Mouse (Mus musculus) cerebellum, postnatal 10 days (tissue): ENCODE measurements around the gene Man2a1.

ENCODE experiments used
- DNase-seq, 2 experiments: peaks; one replicate each; pipeline ENCODE4 v3.0.0; 2021; ENCODE audit warnings: mixed read lengths in 2 of 2

Man2a1 gene

DNA sequence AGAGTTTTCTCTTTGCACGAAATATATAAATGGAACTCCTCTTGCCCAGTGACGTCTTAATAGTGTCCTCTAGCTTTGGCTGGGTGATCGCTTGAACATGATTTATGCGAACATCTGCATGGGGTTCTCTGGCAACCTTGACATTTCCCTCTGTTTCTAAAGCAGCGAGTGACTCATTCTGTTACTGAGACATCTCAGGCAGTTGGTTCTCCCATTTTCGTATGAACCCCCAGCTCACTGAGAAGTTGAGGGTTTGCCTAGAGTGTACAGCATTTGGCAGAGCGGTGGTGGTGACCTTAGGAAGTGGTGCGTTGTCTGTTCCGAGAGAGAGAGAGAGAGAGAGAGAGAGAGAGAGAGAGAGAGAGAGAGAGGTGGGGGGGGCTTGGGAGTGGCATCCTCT, 2.6 kb downstream of the Man2a1 start:
- DNase-seq, result peak in 1 of 2 experiments; percentile 9

DNA sequence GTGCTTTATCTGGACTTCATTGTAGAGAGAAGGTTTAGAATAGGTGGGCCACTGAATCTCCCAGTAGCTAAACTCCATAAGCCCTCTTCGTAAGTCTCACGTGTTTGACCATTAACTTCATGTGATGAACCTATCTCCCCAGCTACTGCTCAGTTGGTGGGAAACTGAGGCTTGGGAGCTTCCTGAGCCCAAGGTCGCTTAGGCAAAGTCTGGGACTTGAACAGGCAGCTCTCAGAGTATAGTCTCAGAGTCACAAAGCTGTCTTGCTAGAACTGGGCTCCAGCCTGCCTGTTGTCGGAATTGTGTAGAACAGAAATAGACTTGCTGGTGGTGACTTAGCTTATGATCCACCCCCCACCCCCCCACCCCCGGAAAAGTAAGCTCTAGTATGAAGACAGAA, 3.0 kb downstream of the Man2a1 start:
- DNase-seq, result no peak

DNA sequence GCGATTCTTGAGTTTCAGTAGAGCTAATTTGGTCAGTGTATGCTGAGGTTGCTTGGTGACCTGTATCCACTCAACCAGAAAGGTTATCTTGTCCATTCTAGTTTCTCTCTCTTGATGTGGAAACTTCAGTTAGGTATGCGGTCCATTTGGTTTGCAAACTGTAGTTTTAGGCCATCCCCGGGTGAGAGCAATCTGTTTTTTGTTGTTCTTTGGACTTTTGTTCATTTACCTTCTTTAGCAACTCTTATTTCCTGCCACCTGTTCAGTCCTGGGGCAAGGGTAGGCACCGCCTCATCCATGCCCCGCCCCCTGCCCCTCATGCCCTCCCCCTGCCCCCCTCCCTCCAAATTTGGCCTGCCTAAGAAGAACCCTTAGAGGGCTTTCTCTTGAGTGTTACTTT, 3.6 kb downstream of the Man2a1 start:
- no peak for DNase-seq

DNA sequence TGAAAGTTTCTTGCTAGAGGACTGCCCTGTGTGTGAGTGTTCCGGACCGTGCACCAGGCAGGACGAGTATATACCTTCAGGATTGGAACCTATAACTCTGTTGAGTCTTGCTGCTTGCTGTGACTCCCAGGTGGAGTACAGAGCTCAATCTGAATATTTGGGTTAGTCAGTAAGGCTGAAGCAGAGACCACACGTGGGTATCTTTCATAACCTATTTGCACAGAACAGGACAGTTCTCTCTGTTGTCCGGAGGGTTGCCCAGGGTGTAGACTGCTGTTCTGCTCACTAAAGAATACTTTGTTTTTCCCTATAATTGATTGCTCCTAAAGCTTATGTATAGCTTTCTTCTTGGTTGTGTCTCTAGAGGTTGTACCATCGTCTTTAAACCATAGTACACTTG, 7.7 kb downstream of the Man2a1 start:
- no peak for DNase-seq

DNA sequence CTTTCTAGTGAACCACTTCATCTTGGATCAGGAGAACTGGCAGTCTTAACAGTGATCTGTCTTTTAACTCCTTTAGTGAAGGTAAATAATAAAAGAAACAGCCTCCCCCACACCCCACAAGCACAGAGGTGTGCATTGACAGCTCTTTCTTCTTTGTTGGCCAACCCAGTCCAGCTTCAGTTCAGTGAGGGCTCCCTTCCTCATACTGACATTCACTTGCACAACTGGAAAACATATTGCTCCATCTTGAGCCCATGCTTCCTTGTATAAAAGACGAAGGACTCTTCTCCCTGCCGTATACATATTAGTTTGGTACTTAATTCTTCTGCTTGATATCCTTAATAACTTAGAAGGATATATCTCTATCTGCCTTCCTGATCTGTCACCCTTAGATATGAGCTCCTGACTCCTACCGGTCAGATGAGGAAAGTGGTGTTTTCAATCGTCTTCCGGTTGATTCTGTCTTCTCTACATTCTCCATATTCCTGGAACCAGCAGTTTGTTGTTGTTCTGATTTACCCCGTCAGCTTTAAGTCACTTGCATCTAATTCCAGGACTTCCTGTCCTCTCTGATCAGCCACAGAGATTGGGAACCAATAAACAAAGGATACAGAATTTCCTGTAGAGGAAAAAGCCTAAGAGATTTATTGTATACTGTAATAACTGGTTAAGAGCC, 8.5 kb downstream of the Man2a1 start:
- DNase-seq, result no peak

DNA sequence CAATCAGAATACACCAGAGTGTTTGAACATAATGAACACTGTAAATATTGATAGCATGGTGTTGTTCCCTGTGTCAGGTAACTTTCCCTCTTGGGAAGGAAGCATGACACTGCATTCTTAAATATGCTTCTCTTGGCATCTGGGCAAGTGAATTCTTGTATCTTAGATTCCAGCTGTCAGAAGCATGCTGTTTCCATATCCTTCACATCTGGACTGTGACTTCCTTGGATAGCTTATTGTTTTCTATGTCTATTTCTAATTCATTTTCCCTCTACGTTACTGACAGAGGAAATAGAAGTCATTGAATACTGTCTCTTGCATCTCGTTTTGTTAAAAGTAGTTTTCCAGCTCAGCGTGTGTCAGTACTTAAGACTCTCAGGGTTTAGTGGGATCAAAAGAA, 9.2 kb downstream of the Man2a1 start:
- no peak for DNase-seq

DNA sequence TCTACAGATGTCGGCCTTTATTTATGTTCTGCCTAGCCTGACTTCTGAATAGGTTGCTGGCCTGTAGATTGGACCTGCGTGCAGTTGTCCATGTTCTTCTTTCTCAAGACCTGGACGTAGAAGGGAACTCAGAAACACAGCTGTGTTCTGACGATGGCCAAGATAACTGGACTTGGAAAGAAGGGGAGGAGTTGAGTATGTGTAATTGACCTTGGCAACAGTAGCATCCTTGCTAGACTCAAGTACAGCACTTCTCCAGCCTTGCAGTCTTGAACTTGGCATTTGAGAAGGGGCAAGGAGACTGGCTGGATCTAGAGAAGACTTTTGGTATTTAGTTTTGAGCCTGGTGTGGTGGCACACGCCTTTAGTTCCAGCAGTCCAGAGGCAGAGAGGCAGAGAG, 10.9 kb downstream of the Man2a1 start:
- no peak for DNase-seq

DNA sequence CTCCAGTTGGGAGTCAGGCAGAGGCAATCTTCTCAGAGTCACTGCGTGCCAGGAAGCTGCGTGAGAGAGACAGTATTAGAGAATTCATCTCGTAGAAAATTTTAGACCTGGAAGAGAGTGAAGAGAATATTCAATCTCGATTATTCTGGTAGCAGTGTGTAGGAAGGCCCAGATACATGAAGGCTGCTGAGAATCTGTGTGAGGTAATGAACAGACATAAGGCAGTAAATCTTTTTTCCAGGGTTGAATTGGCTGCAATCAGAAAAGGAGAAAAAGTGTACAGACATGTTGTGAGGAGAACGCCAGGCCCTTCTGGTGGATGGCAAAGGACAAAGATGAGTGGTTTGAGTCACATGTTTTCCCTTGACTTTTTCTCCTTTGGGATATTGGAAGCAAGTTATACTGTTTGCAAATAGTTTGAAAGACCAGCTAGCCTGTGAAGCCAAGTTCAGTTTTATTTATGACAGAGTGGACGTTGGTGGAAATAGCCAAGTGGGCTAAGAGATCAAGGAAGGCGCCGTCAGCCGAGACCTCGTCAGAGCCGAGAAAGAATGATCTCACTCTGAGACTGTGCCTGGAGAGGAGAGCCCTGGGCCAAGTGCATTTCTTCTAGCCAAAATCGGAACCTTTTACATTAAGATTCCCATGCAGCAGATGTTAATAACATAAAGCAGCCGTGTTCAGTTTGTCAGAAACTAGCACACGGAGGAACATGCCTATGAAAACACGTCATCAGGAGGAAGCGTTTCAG, 11.8 kb downstream of the Man2a1 start:
- no peak for DNase-seq

DNA sequence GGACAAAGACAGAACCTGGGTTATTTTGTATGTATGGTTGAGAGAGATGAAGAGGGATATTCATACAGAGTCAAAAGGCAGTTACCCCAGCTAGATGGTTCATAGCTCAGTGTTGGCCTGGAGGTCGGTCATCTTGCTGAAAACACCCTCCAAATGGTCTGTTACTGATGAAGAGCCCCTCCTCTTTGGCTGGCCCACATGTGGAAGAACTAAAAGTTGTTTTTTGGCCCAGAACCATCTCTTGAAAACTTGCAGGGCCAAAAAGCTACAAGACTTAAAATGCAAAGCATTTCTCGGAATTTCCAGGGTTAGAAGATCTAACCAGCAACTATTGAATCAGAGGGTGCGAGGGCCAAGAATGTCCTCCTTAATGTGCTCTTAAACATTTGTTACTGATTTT, 12.4 kb downstream of the Man2a1 start:
- no peak for DNase-seq

DNA sequence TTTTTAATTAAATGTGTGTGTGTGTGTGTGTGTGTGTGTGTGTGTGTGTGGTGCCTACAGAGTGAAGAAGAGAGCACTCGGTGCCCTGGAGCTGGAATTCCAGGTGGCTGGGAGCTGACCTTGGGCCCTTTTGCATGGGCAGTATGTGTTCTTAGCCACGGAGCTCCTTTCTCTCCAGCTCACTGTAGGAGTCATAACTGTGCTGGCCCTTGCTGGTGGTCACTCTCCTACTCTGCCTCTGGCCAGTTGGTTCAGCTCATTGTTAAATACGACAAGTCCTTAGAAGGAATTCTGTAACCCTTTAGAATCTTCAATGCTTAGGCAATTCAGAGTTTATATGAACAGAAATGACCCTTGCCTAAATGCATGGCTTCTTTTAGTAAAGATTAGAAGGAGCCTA, 12.8 kb downstream of the Man2a1 start:
- no peak for DNase-seq

DNA sequence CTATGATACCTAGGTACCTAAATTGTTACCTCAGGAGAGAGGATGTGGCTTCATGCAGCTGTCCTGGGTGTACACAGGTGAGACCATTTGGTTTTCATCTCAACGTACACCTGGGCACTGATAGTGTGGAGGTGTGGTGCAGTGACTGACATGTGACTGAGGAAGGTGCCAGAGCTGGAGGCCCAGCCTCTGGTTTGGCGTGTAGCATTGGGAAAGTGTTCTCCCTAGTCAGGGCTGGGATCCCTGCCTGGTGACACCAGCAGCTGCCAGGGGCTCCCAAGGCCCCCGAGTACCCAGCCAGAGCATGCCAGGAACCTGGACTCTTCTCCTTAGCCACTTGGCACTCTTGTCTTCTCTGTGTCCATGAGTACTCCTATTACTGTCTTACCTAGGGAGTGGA, 14.3 kb downstream of the Man2a1 start:
- DNase-seq, result peak in 1 of 2 experiments; percentile 33

DNA sequence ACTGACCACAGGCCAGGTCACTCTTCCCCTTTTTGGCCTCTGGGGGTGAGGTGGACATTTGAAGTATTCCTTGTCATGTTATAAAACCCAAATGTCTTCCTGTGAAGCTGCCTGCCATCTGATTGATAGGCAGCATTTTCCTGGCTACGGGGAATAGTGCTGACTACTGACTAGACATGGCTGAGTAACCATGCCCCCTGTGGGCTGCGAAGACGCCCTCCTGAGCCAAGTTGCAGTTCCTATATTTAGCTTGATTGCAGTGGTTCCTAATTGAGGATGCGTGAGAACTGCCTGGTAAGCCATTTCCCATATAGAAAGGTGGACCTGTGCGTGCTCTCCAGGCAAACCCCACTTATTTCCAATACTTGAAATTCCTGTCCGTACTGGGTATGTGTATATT, 14.9 kb downstream of the Man2a1 start:
- DNase-seq, result no peak

DNA sequence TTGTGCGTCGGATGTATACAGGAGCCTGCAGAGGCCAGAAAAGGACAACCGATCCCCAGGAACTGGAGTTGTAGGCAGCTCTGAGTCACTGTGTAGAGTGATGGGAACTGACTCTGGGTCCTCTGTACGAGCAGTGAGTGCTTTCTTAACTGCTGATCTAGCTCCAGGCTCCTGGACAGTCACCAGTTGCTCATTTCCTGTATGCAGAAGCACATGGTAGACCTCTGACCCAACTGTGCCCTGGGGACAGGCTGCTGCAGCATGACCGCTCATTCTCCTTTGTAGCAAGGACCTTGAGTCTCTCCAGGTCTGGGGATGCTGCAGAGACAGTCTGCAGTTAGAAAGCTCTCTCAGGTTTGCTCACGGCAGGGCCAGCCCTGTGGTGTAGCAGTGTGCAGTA, 15.7 kb downstream of the Man2a1 start:
- DNase-seq, result no peak

DNA sequence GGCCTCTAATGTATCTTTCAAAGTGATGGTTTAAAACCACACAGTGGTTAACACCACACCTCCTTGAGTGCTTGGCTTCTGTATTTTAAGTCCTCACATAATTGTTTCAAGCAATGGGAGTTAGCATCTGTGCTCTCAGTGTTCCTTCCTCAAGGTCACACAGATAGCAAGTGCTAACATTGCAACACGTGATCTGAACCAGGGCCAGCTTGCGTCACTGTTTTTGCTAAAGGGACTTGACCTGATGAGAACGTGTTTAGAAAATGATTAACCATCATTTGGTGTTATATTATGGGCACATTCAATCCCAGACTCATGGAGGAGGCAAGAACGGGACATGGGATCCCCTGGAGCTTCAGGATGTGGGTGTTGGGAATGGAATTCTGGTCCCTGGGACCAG, 17.3 kb downstream of the Man2a1 start:
- no peak for DNase-seq

DNA sequence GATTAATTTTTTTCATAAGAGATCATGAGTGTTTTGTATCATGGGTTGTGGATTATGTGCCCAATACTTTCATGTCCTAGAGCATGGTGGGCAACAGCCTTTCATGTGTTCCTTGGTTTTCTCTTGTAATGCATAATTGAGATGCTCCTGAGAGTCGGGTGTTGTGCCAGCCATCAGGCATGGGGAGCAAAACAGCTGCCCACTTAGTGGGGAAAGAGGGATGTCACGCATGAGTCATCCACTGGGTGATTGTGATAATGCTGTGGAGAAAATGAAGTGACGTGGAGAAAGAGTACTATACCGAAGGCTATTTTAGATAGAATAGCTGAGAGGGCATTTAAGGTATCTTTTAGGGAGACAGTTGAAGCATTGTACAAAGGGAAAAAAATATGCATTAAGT, 18.5 kb downstream of the Man2a1 start:
- peak; percentile 54 to 62 for DNase-seq

DNA sequence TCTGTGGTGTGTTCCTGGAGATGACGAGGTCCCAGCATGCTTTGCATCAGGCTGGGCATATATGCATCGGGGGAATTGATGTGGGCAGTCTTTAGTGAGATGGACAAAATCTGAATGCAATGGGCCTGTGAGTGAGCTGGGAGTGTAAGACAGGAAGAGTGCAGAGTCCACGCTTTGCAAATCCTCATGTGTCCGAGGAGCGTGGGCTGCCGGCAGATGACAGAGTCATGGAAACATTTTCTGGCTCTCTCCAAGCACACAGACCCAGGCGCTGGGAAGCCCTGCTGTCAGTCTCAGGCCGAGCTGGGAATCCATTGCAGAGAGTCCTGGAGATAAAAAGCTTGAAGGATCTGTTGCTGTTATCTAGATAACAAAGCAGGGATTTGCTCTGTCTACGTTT, 19.6 kb downstream of the Man2a1 start:
- peak in 1 of 2 experiments; percentile 29 for DNase-seq

DNA sequence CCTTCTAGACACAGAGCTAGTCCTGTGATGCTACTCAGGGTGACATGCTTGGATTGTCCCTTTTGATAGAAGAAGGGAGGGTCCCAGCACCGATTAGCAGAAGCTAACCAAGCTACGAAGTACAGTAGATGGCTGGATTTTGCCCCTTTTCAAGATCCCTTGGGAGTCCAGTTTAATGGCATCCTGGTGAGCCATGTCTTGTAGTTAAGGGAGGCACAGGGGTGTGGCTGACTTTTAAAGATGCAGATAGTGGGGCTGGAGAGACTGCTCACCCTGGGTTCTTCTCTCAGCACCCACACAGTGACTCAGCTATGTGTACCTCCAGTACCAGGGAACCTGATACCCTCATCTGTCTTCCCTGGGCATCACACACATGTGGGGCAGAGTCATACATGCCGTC, 20.1 kb downstream of the Man2a1 start:
- DNase-seq, result no peak

DNA sequence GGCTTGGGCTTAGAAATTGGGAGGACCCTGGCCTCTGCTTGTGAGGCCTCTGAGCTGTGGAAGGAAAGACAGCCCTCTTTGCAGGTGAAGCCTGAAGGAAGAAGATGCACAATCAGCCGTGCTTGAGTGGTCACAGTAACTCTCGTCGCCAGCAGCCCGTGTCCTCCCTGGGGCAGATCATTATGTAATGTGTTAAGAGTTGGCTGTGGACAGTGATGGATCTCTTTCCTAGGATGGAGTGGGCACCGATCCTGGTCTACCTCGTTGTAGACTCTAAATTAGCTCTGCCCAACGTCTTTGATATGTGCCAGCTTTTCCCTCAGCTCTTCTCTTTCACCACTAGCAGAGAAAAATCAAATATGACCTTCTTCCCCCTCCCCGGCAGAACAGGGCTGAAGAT, 20.7 kb downstream of the Man2a1 start:
- peak; percentile 59 to 72 for DNase-seq

DNA sequence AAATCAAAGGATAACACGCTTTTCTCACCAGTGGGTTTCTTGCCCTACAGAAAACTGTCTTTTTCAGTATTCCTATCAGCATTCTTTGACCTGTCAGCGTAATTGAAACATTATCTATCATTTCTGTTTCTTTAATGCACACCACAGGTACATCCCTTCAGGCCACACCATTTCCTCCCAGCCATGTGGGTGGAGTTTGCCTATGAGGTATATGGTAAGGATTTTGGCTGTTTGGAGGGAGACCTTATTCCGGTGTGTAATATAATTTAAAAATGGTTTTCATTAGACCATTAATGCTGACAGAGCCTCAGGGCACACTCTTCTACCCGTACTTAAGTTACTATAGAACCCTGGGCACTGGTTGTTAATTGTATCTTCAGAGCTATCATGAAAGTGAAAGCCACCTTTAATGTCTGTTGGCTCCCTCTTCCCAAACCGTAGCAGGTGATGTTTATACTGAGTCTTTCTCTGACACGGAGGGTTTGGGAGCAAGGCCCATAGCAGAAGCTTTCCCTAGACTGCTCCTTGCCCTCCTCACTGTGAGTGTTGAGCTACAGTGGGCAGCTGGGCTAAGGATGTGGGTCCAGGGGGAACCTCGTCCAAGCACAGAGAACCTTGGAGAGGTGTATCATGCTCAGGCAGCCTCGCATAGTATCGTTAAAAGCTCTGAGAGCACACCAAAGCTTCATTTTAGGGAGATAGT, 21.3 kb downstream of the Man2a1 start:
- no peak for DNase-seq

DNA sequence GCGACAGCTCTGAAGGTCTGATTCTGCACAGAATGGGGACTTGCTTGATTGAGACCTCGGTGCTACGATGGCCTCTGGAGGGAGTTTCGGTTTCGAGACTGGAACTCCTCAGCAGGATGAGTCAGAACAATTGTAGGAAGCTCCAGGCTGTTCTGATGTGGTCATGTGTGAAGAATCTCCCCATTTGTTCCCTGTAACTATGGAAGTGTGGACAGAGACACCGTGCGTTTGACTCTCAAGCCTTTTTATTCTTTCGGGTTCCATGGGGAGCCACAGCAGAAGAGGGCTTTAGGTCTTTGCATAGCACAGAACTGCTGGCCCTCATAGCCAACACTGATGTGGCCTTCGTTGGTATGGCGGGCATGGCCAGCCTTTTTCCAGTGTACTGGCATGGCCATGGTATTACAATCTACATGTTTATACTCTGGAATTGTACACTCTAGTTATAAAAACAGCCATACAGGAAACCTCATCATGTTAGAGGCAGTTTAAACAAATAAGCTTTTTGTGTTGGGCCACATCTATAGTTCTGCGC, 21.9 kb downstream of the Man2a1 start:
- no peak for DNase-seq

DNA sequence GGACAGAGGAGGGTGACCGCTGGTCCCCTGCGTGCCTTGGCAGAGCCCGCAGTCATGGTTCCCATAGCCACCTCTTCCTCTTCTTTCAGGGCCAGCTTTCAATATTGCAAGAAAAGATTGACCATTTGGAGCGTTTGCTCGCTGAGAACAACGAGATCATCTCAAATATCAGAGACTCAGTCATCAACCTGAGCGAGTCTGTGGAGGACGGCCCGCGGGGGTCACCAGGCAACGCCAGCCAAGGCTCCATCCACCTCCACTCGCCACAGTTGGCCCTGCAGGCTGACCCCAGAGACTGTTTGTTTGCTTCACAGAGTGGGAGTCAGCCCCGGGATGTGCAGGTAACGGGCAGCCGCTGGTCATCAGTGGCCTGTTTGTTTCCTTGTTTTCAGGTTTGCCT, 23.9 kb downstream of the Man2a1 start:
- no peak for DNase-seq

DNA sequence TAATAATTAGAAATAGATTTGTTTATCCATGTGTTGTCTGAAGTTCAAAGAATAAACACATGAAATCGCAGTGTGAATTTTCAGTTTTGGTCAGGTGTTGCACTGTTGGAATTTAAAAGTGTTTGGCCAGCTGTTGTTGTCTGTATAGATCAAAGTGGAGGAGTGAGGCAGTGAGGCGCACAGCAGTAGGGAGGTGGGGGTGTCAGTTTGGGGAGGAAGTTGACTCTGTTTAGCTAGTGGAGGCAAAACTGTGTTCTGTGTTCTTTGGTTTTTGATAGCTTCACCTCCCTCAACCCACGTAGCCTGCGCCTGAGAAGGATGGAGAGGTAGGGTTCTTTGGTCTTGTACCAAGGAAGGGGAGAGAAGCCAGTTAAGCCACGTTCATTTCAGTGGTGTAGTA, 28.3 kb downstream of the Man2a1 start:
- no peak for DNase-seq

DNA sequence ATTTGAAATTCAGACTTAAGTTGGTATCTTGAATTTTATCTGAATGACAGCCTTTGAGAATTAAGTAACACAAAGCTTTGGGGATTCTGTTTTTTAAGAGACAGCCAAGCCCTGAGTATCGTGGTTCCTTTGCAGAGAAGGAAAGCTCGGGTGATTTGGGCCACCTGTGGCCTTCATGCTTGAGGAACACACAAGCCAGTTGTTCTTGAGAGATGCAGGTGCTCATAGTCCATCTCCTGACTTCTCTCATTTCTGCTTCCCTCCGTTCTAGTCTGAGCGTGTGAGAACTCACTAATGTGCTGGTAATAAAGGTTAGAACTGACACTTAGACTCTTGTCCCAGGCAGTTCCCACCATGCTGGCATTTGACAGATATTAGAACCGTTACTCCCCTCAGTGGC, 28.9 kb downstream of the Man2a1 start:
- no peak for DNase-seq

DNA sequence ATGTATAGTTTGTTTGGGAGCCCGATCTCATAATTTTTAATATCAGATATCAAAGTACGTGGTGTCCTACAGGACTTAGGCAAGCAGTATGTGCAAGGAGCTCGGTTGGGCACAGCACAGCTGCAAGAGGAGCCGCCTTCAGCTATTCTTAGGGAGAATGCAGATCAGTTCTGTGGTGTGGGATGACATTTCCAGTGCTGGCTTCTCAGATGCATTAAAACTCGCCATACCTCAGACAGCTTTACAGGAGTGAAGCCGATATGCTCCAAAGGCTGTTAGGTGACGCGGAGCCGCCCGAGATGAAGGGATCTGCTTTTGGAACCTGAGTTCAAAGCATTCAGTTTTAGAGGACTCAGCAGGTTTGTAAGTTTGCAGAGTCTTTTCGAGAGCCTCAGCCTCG, 30.0 kb downstream of the Man2a1 start:
- DNase-seq, result no peak
